Mouse (Mus musculus) lung, postnatal 0 days (tissue): ENCODE results near the gene Slf2. TPM values are rescaled to one million over a fixed set of nuclear protein-coding genes. Genes with fewer than 3 reads are reported as not detected.

ENCODE experiments used
- ATAC-seq: fragments of 200-750 bp; cut with Nextera tagmentation; 2 replicates; pipeline ENCODE4 v1.8.0; 2017; ENCODE audit warnings: moderate library complexity
- DNase-seq: peaks from one replicate; pipeline ENCODE4 v3.0.0-alpha.2; 2016; ENCODE audit warnings: low spot score
- H3K27ac ChIP-seq: fragments of 300-500 bp; sonication (generic); 2 replicates; pipeline ENCODE4 v1.5.1; 2014; ENCODE audit warnings: antibody characterized with exemption, mild to moderate bottlenecking, low read length, mixed read lengths
- H3K27me3 ChIP-seq: fragments of 300-500 bp; sonication (generic); replicated peaks from 2 replicates; pipeline ENCODE4 v1.6.1; 2014; ENCODE audit warnings: low read length, mixed read lengths; ENCODE audit not compliant: insufficient read depth
- H3K36me3 ChIP-seq: fragments of 300-500 bp; sonication (generic); 2 replicates; pipeline ENCODE4 v1.6.1; 2014; ENCODE audit warnings: low read length, mixed read lengths; ENCODE audit not compliant: insufficient read depth
- H3K4me1 ChIP-seq: fragments of 300-500 bp; sonication (generic); 2 replicates; pipeline ENCODE4 v1.6.1; 2014; ENCODE audit warnings: antibody characterized with exemption, low read depth, low read length, mixed read lengths; ENCODE audit not compliant: insufficient read depth
- H3K4me2 ChIP-seq: fragments of 300-500 bp; sonication (generic); replicated peaks from 2 replicates; pipeline ENCODE4 v1.6.1; 2014; ENCODE audit warnings: low read depth, mild to moderate bottlenecking, low read length, moderate library complexity, mixed read lengths
- H3K4me3 ChIP-seq: fragments of 300-500 bp; sonication (generic); 2 replicates; pipeline ENCODE4 v1.5.1; 2014; ENCODE audit warnings: low read depth, low read length
- H3K9ac ChIP-seq: fragments of 300-500 bp; sonication (generic); replicated peaks from 2 replicates; pipeline ENCODE4 v1.6.1; 2014; ENCODE audit warnings: low read depth, mild to moderate bottlenecking
- H3K9me3 ChIP-seq: fragments of 300-500 bp; sonication (generic); 2 replicates; pipeline ENCODE4 v1.6.1; 2016; ENCODE audit warnings: low read length, mixed read lengths
- CTCF ChIP-seq: IDR thresholded peaks from 2 replicates; pipeline ENCODE4 v1.5.1; 2016; ENCODE audit warnings: antibody characterized with exemption, mild to moderate bottlenecking
- EP300 ChIP-seq: IDR thresholded peaks from 2 replicates; pipeline ENCODE4 v1.6.1; 2016; ENCODE audit warnings: antibody characterized with exemption, mild to moderate bottlenecking, control low read depth
- WGBS: fragments of 180-500 bp; shearing (Covaris S2); extraction: QIAGEN DNeasy Blood & Tissue Kit; methylation state at CpG from one replicate; pipeline ENCODE4 v1.1.7; 2014; 5-methylcytosine and 5-hydroxymethylcytosine counted together
- polyA plus RNA-seq: library from polyadenylated mRNA; unstranded; fragments of >200 nt; fragmentation: Nextera tagmentation; extraction: Ambion mirVana; gene quantifications from 2 replicates; pipeline ENCODE4 v1.2.1, GENCODE M21; 2015

Gene Slf2
- polyA plus RNA-seq, 1 experiment from 2014 or later, result 10.6 TPM

DNA sequence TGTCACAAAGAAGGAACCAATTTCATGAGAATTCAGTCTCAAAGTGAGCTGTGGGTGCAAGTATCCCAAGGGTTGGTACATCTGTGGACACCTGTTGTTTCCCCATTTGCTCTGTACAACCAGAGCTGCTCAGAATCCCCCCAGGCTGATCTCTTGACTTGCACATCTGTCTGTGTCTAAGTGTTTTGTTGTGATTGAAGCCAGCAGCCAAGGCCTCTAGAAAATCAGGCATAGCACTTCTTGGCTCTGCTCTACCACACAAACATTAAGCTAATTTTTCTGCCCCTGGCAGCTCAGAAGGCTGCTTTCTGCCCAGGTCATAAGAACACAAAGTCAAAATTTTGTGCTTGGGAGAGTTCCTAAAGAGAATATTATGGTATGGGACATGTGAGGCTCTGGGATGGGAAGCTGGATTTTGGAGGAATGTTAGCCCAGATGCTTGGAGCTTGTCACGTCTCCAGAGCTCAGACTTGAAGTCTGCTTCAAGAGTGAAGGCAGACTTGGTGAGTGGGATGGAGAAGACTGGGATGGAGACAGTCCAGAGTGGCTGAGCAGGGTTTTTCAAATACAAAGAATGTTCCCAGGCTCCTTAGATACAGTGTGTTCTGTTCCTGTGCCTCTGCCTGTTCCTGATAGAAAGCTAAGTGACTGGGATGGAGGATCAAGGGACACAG is 9.3 kb upstream of the Slf2 start:
- DNase-seq (no peak), ATAC-seq (no peak)
- H3K4me2 ChIP-seq, result no peak overlapping the region
- H3K36me3 ChIP-seq, result no peaks in the 10 kb centered on the region
- H3K4me1 ChIP-seq, result no peaks in the 10 kb centered on the region
- WGBS, result 70% methylated on average over 1 of the region's 1 CpGs
- no peak overlapping the region for H3K9ac ChIP-seq
- TF ChIP-seq EP300 (no peak), CTCF (no peak)
- H3K27me3 ChIP-seq, result no peaks in the 10 kb centered on the region
- H3K9me3 ChIP-seq, result no peaks in the 10 kb centered on the region
- H3K4me3 ChIP-seq, result no peak overlapping the region
- H3K27ac ChIP-seq, result no peak overlapping the region

DNA sequence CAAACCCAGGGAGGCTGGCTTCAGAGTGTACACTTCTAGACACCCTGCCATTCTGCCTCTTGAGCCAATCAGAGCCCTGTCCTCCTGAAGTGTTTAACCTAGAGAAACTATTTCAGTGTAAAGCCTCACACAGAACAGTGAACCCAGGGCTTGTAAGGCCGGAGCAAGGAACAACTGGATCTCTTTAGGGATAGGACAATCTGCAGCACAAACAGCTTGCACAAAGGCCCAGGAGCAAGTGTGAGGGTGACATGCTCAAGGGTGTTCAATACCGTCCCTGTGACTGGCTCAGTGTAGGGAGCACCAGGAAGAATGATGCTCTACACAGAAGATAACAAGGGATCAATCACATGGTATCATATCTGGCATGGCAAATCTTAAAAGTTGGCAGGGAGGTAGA is 8.4 kb upstream of the Slf2 start:
- DNase-seq (no peak), ATAC-seq (no peak)
- H3K4me1 ChIP-seq, result no peaks in the 10 kb centered on the region
- H3K27me3 ChIP-seq, result no peaks in the 10 kb centered on the region
- TF ChIP-seq EP300, result no peak
- no peak for TF ChIP-seq CTCF
- no peak overlapping the region for H3K4me3 ChIP-seq
- H3K9me3 ChIP-seq, result no peaks in the 10 kb centered on the region
- H3K4me2 ChIP-seq, result no peak overlapping the region
- no peak overlapping the region for H3K27ac ChIP-seq
- H3K36me3 ChIP-seq, result no peaks in the 10 kb centered on the region
- WGBS, result 54% methylated on average over 2 of the region's 2 CpGs
- H3K9ac ChIP-seq, result no peak overlapping the region

DNA sequence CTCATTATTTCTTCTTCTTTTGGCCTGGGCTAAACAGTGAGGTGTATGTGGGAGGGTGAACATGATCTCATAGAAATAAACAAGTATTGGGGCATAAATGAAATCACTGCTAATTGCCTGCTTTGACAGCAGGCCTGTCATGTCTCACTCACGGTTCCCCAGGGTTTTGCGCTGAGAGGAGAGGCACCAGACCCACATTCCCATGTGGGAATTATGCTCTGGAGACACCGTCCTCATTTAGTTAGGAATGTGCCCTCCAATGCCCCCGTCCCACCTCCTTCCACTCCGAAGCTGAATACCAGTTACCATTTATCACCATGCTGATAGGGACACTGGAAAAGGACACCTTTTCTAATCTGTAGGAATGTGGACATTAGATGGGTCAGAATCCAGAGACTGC is 6.3 kb upstream of the Slf2 start:
- Histone ChIP-seq H3K36me3 (no peaks in the 10 kb centered on the region), H3K4me2 (no peak overlapping the region), H3K4me3 (no peak overlapping the region), H3K27me3 (no peaks in the 10 kb centered on the region), H3K4me1 (no peaks in the 10 kb centered on the region), H3K9me3 (no peaks in the 10 kb centered on the region), H3K27ac (no peak overlapping the region), H3K9ac (no peak overlapping the region)
- TF ChIP-seq CTCF (no peak), EP300 (no peak)
- WGBS, result 46% methylated on average over 5 of the region's 5 CpGs
- ATAC-seq, result no peak
- DNase-seq, result no peak

DNA sequence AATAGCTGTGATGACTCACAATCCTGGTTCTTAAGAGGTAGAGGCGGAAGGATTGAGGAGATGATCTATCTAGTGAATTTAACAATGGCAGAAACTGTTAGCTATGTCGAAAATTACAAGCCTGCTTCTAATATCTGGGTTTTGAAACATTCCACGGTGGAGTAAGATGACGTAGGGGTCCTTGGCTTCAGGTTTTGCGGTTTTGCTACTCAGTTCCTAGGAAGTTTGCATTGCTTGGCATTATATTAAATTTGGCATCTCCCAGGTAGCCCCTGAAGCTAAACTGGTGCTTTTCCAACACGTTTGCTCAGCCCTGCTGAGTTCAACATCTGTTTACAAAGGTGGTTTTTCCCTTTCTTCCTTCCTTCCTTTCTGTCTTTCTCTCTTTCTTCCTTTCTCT is 4.2 kb upstream of the Slf2 start:
- H3K4me2 ChIP-seq, result no peak overlapping the region
- H3K4me3 ChIP-seq, result no peak overlapping the region
- no peak for ATAC-seq
- H3K9me3 ChIP-seq, result no peaks in the 10 kb centered on the region
- H3K27ac ChIP-seq, result no peak overlapping the region
- no peak overlapping the region for H3K9ac ChIP-seq
- no peaks in the 10 kb centered on the region for H3K36me3 ChIP-seq
- H3K27me3 ChIP-seq, result no peaks in the 10 kb centered on the region
- peaks cover 2% of the 10 kb centered on the region; the same call in 1 of the 2 replicates for H3K4me1 ChIP-seq
- 62% methylated on average over 6 of the region's 6 CpGs for WGBS
- DNase-seq, result no peak
- TF ChIP-seq EP300, result no peak
- no peak for TF ChIP-seq CTCF

DNA sequence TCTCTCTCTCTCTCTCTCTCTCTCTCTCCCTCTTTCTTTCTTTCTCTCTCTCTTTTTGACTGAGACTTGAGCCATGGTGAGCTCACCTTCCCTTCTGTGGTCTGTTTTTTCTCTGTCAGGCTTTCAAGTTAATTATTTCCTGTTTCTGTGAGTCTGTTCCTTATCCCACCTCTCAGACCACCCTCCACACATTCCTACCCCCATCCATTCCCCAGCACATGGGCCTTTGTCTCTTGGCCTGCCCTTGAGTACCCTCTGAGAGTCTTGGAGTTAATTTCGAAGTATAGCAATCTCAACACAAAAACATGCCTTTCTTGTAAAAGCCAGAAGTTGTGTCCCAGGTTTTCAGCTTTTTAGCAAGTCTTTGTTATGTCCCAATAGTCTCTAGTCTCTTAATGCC is 3.7 kb upstream of the Slf2 start:
- Histone ChIP-seq H3K36me3 (no peaks in the 10 kb centered on the region), H3K27me3 (no peaks in the 10 kb centered on the region), H3K4me2 (no peak overlapping the region), H3K4me1 (peaks cover 2% of the 10 kb centered on the region; the same call in 1 of the 2 replicates), H3K9me3 (no peaks in the 10 kb centered on the region), H3K9ac (no peak overlapping the region), H3K27ac (no peak overlapping the region), H3K4me3 (no peak overlapping the region)
- WGBS, result 26% methylated on average over 1 of the region's 1 CpGs
- ATAC-seq (no peak), DNase-seq (no peak)
- TF ChIP-seq CTCF (no peak), EP300 (no peak)

DNA sequence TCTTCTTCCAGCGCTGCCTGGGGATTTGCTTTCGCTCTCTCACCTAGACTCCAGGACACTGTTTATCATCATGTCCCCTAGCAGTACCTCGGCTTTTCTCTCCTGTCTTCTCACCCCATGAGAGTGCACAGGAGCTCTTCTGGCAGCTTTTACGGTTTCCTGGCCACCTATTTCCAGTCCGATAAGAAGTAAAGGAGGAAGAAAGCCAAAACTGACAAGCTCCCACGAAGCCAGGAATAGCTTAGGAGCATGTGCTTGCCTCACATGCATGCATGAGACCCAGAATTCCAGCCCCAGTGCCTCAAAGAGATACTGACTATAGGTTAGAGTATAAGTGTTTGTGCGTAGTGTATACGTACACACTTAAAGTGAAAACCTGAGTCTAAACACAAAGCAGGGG is 2.8 kb upstream of the Slf2 start:
- WGBS, result 55% methylated on average over 8 of the region's 8 CpGs
- H3K4me3 ChIP-seq, result no peak overlapping the region
- no peaks in the 10 kb centered on the region for H3K9me3 ChIP-seq
- no peaks in the 10 kb centered on the region for H3K36me3 ChIP-seq
- H3K27me3 ChIP-seq, result no peaks in the 10 kb centered on the region
- no peak overlapping the region for H3K9ac ChIP-seq
- no peak for TF ChIP-seq CTCF
- TF ChIP-seq EP300, result no peak
- DNase-seq, result no peak
- no peak overlapping the region for H3K4me2 ChIP-seq
- H3K27ac ChIP-seq, result no peak overlapping the region
- ATAC-seq, result no peak
- H3K4me1 ChIP-seq, result peaks cover 2% of the 10 kb centered on the region; the same call in 1 of the 2 replicates

DNA sequence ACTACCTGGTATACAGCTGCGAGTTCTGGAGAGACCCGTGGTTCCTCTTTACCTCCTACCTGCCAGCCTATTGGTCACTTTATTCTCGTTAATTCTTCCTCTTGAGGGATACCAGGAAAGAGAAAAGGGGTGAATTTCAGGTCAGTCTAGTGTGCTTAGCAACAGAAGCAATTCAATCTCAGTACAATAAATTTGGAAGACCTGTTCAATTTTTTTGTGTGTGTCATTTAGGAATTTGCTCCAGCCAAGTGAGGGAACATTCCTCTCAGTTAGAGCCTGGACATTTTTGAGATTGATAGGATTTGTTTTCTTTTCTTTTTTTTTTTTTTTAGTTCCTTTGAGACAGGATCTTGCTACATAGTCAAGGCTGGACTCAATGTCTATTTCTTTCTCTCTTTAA is 1.7 kb upstream of the Slf2 start:
- no peak for DNase-seq

More for the DNA sequence above, 1.7 kb upstream of the Slf2 start:
- H3K27me3 ChIP-seq, result no peaks in the 10 kb centered on the region
- no peak overlapping the region for H3K27ac ChIP-seq
- 34% methylated on average over 3 of the region's 3 CpGs for WGBS
- H3K36me3 ChIP-seq, result no peaks in the 10 kb centered on the region
- no peak overlapping the region for H3K4me2 ChIP-seq
- TF ChIP-seq CTCF (no peak), EP300 (no peak)
- no peak for ATAC-seq
- no peaks in the 10 kb centered on the region for H3K9me3 ChIP-seq
- no peak overlapping the region for H3K4me3 ChIP-seq
- peaks cover 2% of the 10 kb centered on the region; the same call in 1 of the 2 replicates for H3K4me1 ChIP-seq
- H3K9ac ChIP-seq, result no peak overlapping the region
